Mouse (Mus musculus): ENCODE measurements around the gene Ptgfr. TPM values are rescaled to one million over a fixed set of nuclear protein-coding genes. Genes with fewer than 3 reads are reported as not detected.
A peak's percentile ranks its signal among the peaks of the same experiment; 100 is the strongest.

Gene Ptgfr
- polyA plus RNA-seq (2015; fragmentation: Nextera tagmentation; extraction: Ambion mirVana) = 0.02 TPM in 1 of 2 replicates, not detected in the other

- H3K9me3 ChIP-seq (replicated peaks) = no peaks in the 10 kb centered on the region
- WGBS (ENCODE audit: insufficient replicate concordance) = 3% methylated on average over 30 of the region's 30 CpGs
- peak within 1 kb of the TSS; percentile 39 for H3K4me3 ChIP-seq (replicated peaks)
- DNase-seq (no peak), ATAC-seq (ENCODE audit: low read depth) (no peak; the same call in 1 of the 2 replicates)
- no peaks in the 10 kb centered on the region for H3K36me3 ChIP-seq
- H3K27ac ChIP-seq = no peak within 1 kb of the TSS
- H3K4me2 ChIP-seq = peak within 1 kb of the TSS; percentile 57
- H3K9ac ChIP-seq = no peak within 1 kb of the TSS
- H3K4me1 ChIP-seq (replicated peaks) = no peaks in the 10 kb centered on the region
- peaks cover 14% of the 10 kb centered on the region for H3K27me3 ChIP-seq
These were observed at the start of gene Ptgfr for GRCm38 (mm10) chr3:151836871-151837680. TSS of gene Ptgfr (minus strand) at chr3:151837630.

DNA sequence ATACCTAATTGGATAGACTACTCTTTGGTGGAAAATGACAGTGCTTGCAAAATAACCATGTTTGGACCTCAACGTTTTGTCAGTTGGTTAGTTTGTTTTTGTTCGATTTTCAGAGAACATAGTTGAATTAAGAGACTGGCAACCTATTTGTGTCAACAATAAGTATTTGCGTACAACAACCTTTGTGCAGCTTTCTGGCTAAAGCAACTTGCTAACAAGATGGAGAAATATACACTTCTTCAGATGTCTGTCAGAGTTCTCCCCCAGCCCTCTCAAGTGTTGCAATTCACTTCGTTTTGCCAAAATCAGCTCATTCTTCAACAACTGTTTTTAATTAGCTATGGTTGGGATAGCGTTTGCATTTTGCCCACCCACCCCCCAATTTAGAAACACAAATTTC lies 46.5 kb upstream of the Ptgfr start:
- H3K36me3 ChIP-seq = no peaks in the 10 kb centered on the region
- no peak overlapping the region for H3K4me3 ChIP-seq (replicated peaks)
- WGBS (ENCODE audit: insufficient replicate concordance) = 63% methylated on average over 5 of the region's 5 CpGs
- H3K27me3 ChIP-seq = no peaks in the 10 kb centered on the region
- H3K4me2 ChIP-seq = no peak overlapping the region
- H3K27ac ChIP-seq = no peak overlapping the region
- H3K4me1 ChIP-seq (replicated peaks) = no peaks in the 10 kb centered on the region
- H3K9ac ChIP-seq = no peak overlapping the region
- ATAC-seq (ENCODE audit: low read depth) (no peak), DNase-seq (no peak)
- no peaks in the 10 kb centered on the region for H3K9me3 ChIP-seq (replicated peaks)

DNA sequence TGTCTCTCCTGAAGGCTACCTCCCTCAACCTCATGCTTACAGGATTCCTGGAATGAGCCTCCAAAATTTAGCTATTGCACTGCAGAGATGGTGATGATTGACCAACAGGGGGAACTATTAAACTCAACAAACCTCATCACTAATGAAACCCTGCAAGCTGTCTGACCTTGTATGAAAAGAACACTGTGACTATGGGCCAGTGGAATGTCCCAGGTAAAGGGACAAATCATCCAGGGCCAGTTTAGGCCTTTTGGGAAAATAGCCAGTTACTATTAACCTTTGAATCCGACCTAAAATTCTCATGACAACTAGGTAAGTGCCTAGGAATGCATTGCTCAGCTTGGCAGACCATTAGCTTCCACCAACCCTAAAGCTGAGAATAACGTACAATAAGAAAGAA lies 42.6 kb upstream of the Ptgfr start:
- Histone ChIP-seq H3K9me3 (replicated peaks) (no peaks in the 10 kb centered on the region), H3K4me3 (replicated peaks) (no peak overlapping the region), H3K9ac (no peak overlapping the region), H3K4me2 (no peak overlapping the region), H3K27me3 (no peaks in the 10 kb centered on the region), H3K27ac (no peak overlapping the region), H3K4me1 (replicated peaks) (no peaks in the 10 kb centered on the region), H3K36me3 (no peaks in the 10 kb centered on the region)
- 58% methylated on average over 2 of the region's 2 CpGs for WGBS (ENCODE audit: insufficient replicate concordance)
- no peak for ATAC-seq (ENCODE audit: low read depth)
- no peak for DNase-seq

- Histone ChIP-seq H3K4me2 (no peak overlapping the region), H3K4me1 (replicated peaks) (no peaks in the 10 kb centered on the region), H3K27me3 (no peaks in the 10 kb centered on the region), H3K36me3 (no peaks in the 10 kb centered on the region), H3K9me3 (replicated peaks) (no peaks in the 10 kb centered on the region), H3K27ac (no peak overlapping the region), H3K9ac (no peak overlapping the region), H3K4me3 (replicated peaks) (no peak overlapping the region)
- no peak for DNase-seq
- ATAC-seq (ENCODE audit: low read depth) = no peak
These were observed 31.5 kb upstream of the Ptgfr start for GRCm38 (mm10) chr3:151868970-151869369.

DNA sequence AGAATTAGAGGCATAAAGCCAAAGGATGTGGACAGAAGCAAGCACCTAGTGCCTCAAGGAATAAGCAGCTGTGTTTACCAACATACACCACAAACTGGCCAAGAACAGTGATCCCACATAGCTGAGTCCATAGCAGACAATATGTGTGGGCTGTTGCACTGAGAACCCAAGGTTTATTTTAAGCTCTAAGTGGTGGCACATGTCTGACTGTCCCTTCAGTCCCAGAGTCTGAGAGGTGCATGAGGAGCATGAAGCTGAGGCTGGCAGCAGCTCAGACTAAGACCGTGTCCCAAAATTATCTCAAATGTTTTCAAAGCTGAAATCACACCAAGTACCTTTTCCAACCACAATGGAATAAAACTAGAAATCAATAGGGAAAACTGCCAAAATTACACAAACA lies 13.9 kb upstream of the Ptgfr start:
- H3K36me3 ChIP-seq = no peaks in the 10 kb centered on the region
- WGBS (ENCODE audit: insufficient replicate concordance) = 81% methylated on average over 1 of the region's 1 CpGs
- H3K4me2 ChIP-seq = no peak overlapping the region
- no peaks in the 10 kb centered on the region for H3K9me3 ChIP-seq (replicated peaks)
- ATAC-seq (ENCODE audit: low read depth) (no peak), DNase-seq (no peak)
- H3K9ac ChIP-seq = no peak overlapping the region
- H3K4me1 ChIP-seq (replicated peaks) = no peaks in the 10 kb centered on the region
- no peak overlapping the region for H3K4me3 ChIP-seq (replicated peaks)
- no peak overlapping the region for H3K27ac ChIP-seq
- no peaks in the 10 kb centered on the region for H3K27me3 ChIP-seq

GRCm38 (mm10) chr3:151850621-151851020 lies 13.2 kb upstream of the Ptgfr start:
- Histone ChIP-seq H3K9me3 (replicated peaks) (no peaks in the 10 kb centered on the region), H3K4me1 (replicated peaks) (no peaks in the 10 kb centered on the region), H3K27ac (no peak overlapping the region), H3K36me3 (no peaks in the 10 kb centered on the region), H3K4me3 (replicated peaks) (no peak overlapping the region), H3K27me3 (no peaks in the 10 kb centered on the region), H3K9ac (no peak overlapping the region), H3K4me2 (no peak overlapping the region)
- ATAC-seq (ENCODE audit: low read depth) (no peak), DNase-seq (no peak)
- WGBS (ENCODE audit: insufficient replicate concordance) = 52% methylated on average over 1 of the region's 1 CpGs

DNA sequence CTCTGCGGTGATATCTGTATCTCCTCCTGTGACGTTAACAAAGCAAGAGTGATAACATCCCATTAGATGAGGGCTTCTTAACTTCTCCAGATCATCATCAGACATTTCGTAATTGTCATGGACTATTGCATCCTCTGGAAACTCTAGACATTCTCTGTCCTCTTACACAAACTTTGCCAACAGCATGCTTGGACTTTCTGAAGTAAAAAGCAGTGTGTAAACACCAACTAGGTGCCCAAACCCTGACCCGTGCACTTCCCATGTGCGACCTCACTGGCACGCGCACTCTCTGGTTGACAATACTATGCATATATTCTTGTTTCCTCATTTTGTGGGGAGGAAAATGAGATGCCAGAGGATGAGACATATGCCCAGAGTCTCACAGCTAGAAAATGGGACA lies 8.9 kb upstream of the Ptgfr start:
- H3K9me3 ChIP-seq (replicated peaks) = no peaks in the 10 kb centered on the region
- H3K27ac ChIP-seq = no peak overlapping the region
- ATAC-seq (ENCODE audit: low read depth) = no peak
- H3K36me3 ChIP-seq = no peaks in the 10 kb centered on the region
- 64% methylated on average over 7 of the region's 7 CpGs for WGBS (ENCODE audit: insufficient replicate concordance)
- H3K27me3 ChIP-seq = no peaks in the 10 kb centered on the region
- H3K4me1 ChIP-seq (replicated peaks) = no peaks in the 10 kb centered on the region
- DNase-seq = no peak
- H3K4me3 ChIP-seq (replicated peaks) = no peak overlapping the region
- no peak overlapping the region for H3K4me2 ChIP-seq
- no peak overlapping the region for H3K9ac ChIP-seq

DNA sequence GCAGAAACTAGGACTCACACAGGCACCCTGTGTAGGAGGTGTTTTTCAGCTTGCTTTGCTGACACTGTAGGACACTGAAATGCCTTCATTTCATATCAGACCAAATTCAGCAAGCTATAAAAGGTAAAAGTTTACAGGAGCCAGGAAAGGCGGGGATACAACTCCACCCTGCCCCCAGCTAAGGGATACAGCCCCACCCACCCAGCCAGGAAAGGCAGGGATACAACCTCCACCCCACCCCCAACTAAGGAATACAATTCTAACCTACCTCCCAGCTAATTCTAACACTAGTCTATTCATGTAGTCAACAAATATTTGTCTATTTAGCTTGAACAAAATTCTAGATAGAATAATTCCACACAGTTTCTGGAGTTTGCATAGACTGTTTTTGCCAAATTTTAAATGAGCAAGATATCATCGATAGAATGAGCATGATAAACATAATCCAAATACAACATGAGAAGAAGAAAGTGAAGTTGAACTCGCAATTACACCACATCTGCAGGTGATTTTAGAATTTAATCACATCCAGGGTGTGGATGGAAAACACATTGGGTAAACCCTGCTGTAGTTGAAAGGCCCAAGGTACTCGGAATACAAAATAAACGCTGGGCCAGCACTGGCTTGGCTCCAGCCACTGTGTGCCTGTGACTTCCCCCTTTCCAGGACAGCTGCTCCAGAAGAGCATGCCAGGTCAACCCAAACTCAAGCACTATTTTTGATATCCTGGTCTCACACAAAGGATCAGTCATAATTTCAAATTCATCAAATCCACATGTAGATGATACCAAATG lies 7.1 kb upstream of the Ptgfr start:
- 60% methylated on average over 5 of the region's 5 CpGs for WGBS (ENCODE audit: insufficient replicate concordance)
- Histone ChIP-seq H3K27ac (no peak overlapping the region), H3K36me3 (no peaks in the 10 kb centered on the region), H3K9ac (no peak overlapping the region), H3K4me2 (no peak overlapping the region), H3K4me1 (replicated peaks) (no peaks in the 10 kb centered on the region), H3K27me3 (no peaks in the 10 kb centered on the region), H3K4me3 (replicated peaks) (no peak overlapping the region), H3K9me3 (replicated peaks) (no peaks in the 10 kb centered on the region)
- DNase-seq = no peak
- no peak for ATAC-seq (ENCODE audit: low read depth)

DNA sequence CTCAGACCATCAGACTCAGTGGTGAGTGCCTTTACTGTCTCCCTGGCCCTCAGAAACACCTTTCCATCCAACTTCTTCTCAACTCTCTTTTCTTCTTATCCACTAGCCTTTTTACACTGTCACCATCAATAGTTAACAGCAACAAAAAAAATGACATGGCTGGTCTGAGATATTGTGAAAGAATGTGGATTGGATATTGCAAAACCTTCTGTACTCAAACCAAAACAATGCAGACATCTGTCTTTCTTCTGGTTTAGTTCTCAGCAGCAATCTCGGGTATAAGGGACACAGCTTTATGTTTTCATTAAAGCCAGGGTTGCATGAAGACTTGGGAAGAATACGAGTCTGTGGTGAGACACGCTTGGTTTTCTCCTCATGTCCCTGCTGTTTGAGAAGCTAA lies 3.3 kb upstream of the Ptgfr start:
- WGBS (ENCODE audit: insufficient replicate concordance) = 64% methylated on average over 3 of the region's 3 CpGs
- Histone ChIP-seq H3K9ac (no peak overlapping the region), H3K36me3 (no peaks in the 10 kb centered on the region), H3K4me3 (replicated peaks) (no peak overlapping the region), H3K27me3 (peaks cover 14% of the 10 kb centered on the region), H3K4me1 (replicated peaks) (no peaks in the 10 kb centered on the region), H3K4me2 (no peak overlapping the region), H3K9me3 (replicated peaks) (no peaks in the 10 kb centered on the region), H3K27ac (no peak overlapping the region)
- DNase-seq (no peak), ATAC-seq (ENCODE audit: low read depth) (no peak)

DNA sequence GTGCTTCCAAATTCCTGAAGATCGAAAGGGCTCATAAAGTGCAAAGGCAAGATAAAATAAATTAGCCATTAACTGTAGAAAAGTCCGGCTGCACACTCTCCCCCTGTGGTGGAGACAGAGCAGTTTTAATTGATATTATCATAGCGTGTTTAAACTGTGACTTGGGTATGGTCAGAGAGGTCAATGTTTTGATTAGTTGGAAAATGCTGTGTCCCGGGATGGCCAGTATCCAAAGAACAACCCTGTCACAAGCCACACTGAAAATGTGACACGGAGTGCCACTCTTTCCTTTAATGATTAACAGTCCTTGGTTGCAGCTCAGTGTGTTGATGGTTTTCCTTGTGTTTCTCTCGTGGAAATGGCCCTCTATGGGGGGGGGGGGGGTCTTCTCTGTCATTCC lies 942 bp upstream of the Ptgfr start:
- no peaks in the 10 kb centered on the region for H3K36me3 ChIP-seq
- no peak for DNase-seq
- H3K4me3 ChIP-seq (replicated peaks) = no peak overlapping the region
- 47% methylated on average over 6 of the region's 6 CpGs for WGBS (ENCODE audit: insufficient replicate concordance)
- H3K27ac ChIP-seq = no peak overlapping the region
- no peak overlapping the region for H3K9ac ChIP-seq
- no peaks in the 10 kb centered on the region for H3K4me1 ChIP-seq (replicated peaks)
- no peak overlapping the region for H3K4me2 ChIP-seq
- peaks cover 14% of the 10 kb centered on the region for H3K27me3 ChIP-seq
- ATAC-seq (ENCODE audit: low read depth) = no peak
- no peaks in the 10 kb centered on the region for H3K9me3 ChIP-seq (replicated peaks)

- no peak for ATAC-seq (ENCODE audit: low read depth)
- no peak overlapping the region for H3K27ac ChIP-seq
- H3K36me3 ChIP-seq = no peaks in the 10 kb centered on the region
- no peak for DNase-seq
- H3K4me3 ChIP-seq (replicated peaks) = 0 out of 2 replicates have a peak overlapping the region, but pooled peaks have one; percentile 39
- H3K9me3 ChIP-seq (replicated peaks) = no peaks in the 10 kb centered on the region
- WGBS (ENCODE audit: insufficient replicate concordance) = 37% methylated on average over 9 of the region's 9 CpGs
- no peaks in the 10 kb centered on the region for H3K4me1 ChIP-seq (replicated peaks)
- peaks cover 14% of the 10 kb centered on the region for H3K27me3 ChIP-seq
- no peak overlapping the region for H3K9ac ChIP-seq
- peak overlapping the region; percentile 57; the same call in 1 of the 2 replicates for H3K4me2 ChIP-seq
These were observed 319 bp upstream of the Ptgfr start for GRCm38 (mm10) chr3:151837749-151838148.

Measured in liver, embryonic 13.5 days (tissue).